Mouse (Mus musculus): Measurements from ENCODE around the gene Rplp2.
"Not testable (repeated sequence)": the region's sequence is repeated elsewhere in the genome, so short reads cannot be mapped to it uniquely, and the experiment has no call there.

Gene Rplp2

GRCm38 (mm10) chr7:141443828-141444237 is 3.3 kb upstream of the Rplp2 start, which contains the start of gene Pidd1:
Gene Pidd1 (minus strand): TSS chr7:141444025.
- DNase-seq (ENCODE audit: low read depth, low spot score): no peak

- DNase-seq (ENCODE audit: low read depth, low spot score): not testable (repeated sequence)
These were observed 796 bp upstream of the Rplp2 start for GRCm38 (mm10) chr7:141446374-141446773.

DNA sequence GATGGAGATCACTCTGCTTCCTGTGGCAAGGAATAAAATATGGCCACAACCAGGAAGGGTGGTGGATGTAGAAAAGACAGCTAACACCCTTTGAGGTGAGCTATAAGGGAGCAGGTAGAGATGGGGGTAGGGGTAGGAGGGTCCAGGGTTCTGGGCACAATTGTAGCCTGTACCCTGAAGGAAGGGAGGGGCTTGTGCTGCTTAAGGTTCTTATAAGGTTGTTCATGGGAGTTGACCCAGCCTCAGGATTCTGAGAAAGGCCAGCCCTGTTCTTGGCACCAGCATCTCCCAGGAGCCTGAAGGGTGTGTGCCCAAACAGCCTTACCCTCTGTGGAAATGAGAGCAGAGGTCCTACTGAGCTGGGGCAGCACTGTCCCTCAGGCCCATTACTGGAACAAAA is 4.8 kb downstream of the Rplp2 start:
- no peak for DNase-seq (ENCODE audit: low read depth, low spot score)

DNA sequence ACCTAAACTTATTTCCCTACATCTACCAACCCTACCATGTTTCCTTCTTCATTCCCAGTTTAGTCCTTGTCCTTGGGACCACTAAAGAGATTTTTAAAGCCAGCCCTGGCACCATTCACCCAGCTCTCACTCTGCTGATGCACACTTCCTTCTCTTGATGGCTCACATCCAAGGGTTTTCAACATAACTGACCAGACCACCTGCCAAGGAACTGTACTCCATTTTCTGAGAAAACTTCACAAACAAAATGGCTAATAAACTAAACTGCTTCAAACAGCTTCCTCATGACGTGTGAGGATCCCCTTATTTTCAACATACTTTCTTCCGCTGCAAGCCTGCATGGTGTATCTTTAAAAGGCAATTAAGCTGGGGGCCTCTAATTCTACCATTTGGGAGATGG is 6.5 kb downstream of the Rplp2 start:
- DNase-seq (ENCODE audit: low read depth, low spot score): no peak

DNA sequence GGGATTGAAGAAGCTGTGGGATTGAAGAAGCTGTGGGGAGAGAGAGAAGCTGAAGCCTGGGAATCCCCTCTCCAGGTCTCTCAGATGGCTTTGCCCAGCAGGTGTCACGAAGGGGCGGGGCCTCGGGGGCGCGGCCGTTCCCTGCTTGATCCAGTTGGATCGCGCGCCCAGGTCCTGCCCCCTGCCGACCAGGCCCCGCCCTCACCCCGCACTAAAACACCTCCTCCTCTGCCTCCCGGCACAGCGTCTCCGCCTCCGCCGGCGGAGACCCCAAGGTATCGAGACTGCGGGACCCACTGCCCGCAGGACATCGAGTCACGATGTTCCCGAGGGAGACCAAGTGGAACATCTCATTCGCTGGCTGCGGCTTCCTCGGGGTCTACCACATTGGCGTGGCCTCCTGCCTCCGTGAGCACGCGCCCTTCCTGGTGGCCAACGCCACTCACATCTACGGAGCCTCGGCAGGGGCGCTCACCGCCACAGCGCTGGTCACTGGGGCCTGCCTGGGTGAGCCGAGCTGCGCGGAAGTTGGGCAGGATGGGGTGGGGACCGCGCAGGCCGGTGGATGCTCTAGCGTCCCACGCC is 7.9 kb downstream of the Rplp2 start, which contains the start of gene Pnpla2:
TSS of gene Pnpla2 (plus strand) at position 232 of the 585 bp plus-strand sequence.
- peak; percentile 89 for DNase-seq (ENCODE audit: low read depth, low spot score)

- DNase-seq (ENCODE audit: low read depth, low spot score): no peak
These were observed 8.6 kb downstream of the Rplp2 start for GRCm38 (mm10) chr7:141455610-141456314.

DNA sequence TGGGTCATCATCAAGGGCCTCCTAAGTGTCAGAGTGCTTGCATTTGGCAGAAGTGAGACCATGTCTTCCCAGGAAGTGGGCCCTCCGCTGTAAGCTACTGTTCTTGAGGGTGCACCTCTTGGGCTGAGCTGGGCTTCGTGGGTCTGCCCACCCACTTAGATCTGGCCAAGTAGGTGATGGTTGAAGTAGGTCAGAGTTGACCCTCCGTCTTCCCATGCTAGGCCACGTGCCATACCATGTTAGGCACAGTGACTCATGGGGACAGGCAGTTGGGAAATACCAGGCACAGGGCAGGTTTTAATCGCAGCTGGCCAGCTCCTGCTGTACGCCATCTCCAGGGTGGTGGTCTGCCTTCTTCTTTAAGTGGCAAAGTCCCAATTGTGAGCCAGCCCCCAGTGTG is 9.6 kb downstream of the Rplp2 start:
- DNase-seq (ENCODE audit: low read depth, low spot score): no peak

DNA sequence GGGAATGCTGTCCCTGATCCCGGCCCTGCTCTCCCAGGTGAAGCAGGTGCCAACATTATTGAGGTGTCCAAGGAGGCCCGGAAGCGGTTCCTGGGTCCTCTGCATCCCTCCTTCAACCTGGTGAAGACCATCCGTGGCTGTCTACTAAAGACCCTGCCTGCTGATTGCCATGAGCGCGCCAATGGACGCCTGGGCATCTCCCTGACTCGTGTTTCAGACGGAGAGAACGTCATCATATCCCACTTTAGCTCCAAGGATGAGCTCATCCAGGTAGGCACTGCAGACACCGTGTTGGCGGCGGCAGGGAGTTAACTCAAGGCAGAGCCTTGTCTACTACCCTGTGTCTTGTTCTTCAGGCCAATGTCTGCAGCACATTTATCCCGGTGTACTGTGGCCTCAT is 10.1 kb downstream of the Rplp2 start:
- no peak for DNase-seq (ENCODE audit: low read depth, low spot score)

DNA sequence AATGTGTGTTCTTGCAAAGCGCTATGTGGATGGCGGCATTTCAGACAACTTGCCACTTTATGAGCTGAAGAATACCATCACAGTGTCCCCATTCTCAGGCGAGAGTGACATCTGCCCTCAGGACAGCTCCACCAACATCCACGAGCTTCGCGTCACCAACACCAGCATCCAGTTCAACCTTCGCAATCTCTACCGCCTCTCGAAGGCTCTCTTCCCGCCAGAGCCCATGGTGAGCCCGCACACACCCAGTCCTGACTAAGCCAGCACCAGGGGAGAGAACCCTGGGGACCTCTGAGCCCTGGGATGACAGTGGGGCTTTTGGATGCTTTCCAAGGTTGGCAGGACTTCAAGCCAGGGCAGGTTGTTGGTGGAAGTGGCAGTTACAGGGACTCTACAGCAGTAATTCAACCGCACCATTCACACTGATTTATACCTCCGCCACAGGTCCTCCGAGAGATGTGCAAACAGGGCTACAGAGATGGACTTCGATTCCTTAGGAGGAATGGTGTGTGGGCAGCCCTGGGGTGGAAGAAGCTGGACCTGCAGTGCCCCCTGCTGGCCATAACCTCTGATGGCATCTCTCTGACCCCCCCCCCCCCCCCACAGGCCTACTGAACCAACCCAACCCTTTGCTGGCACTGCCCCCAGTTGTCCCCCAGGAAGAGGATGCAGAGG is 11.0 kb downstream of the Rplp2 start:
- DNase-seq (ENCODE audit: low read depth, low spot score): no peak

GRCm38 (mm10) chr7:141458661-141459060 is 11.5 kb downstream of the Rplp2 start:
- no peak for DNase-seq (ENCODE audit: low read depth, low spot score)

- no peak for DNase-seq (ENCODE audit: low read depth, low spot score)
These were observed 12.1 kb downstream of the Rplp2 start for GRCm38 (mm10) chr7:141459301-141459711.

DNA sequence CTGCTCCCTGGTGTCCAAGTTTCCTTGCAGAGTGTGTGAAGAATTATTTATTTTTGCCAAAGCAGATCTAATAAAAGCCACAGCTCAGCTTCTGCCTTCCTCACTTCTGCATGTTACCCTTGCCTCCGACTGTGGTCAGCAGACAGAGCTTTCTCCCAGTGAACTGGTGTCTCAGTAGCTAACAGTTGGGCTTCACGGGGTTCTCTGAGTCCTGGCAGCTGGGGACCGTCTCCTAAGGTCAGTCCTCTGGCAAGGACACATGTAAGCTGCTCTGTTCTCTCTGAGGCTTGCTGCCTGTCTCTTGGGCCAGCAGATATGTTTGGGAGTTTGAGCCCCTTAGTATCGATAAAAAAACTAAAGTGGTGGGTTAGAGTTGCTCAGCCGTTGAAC is 12.8 kb downstream of the Rplp2 start:
- DNase-seq (ENCODE audit: low read depth, low spot score): no peak

DNA sequence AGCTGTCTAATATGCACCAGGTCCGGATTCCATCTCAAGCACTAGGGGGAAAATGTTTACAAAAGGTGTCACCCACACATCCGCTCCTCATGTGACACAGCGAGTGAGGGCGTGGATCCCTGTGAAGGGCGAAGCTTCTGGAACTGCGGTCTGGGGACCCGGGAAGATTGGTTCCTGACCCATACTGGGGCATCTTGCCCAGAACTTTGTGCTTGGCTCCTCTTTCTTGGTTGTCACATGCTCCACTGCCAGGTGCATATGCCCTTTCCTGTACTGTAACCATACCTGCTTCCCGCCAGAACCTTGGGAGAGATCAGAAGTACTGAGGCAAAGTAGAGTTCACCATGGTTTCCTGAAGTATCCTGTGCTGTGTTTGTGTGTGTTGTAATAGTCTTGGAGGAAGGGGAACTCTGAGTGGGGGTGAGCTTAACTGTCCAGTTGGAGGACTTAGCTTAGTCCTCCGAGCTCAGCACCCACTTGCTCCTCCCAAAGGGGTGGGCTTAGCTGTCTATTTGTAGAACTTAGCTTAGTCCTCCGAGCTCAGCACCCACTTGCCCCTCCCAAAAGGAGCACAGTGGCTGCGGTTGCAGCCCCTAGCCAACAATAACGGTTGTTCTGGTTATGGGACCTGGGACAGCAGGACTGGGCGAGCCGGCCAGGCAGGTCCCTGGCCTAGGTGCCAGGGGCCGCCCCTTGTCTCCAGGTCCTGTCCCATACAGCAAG is 13.4 kb downstream of the Rplp2 start, which contains the start of gene Cracr2b:
TSS of gene Cracr2b (plus strand) at position 704 of the 723 bp plus-strand sequence.
- DNase-seq (ENCODE audit: low read depth, low spot score): no peak

GRCm38 (mm10) chr7:141461521-141462332 is 14.6 kb downstream of the Rplp2 start:
- DNase-seq (ENCODE audit: low read depth, low spot score): no peak

- DNase-seq (ENCODE audit: low read depth, low spot score): no peak
These were observed 15.2 kb downstream of the Rplp2 start for GRCm38 (mm10) chr7:141462333-141462821.

DNA sequence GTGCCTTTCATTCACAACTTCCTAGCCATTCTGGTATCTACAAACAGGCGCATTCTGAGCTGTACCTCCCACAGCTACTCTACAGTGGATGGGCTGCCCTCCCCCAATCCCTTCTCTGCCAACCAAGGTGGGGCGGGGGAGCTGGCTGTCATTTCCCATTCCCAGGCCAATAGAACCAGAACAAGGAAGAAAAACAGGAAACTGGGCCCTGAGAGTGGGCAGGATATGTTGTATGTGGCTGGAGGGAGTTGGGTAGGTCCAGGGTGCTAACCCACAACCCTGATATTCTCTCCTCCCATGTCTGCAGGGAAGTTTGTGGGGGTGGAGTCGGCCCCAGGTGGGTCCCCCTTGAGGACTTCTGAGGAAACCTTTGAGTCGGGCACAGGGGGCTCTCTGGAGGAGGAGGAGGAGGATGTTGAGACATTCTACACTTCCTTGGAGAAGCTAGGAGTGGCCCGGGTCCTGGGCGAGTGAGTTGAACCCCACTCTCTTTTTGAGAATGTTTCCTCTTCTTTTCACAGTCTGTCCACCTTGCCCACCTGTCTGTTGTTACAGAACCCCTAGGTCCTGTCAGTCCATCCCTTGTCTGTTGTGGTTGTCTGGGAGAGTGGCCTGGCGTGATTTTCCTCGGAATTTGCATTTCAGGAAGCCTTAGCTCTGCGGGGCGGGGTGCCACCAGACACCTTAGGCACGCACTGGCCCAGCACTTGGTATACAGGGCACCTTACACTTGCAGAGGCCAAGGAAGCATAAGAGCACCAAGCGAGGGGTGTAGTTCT is 16.8 kb downstream of the Rplp2 start:
- no peak for DNase-seq (ENCODE audit: low read depth, low spot score)

- no peak for DNase-seq (ENCODE audit: low read depth, low spot score)
These were observed 17.5 kb downstream of the Rplp2 start for GRCm38 (mm10) chr7:141464603-141465201.

- no peak for DNase-seq (ENCODE audit: low read depth, low spot score)
These were observed 18.3 kb downstream of the Rplp2 start for GRCm38 (mm10) chr7:141465388-141466044.

DNA sequence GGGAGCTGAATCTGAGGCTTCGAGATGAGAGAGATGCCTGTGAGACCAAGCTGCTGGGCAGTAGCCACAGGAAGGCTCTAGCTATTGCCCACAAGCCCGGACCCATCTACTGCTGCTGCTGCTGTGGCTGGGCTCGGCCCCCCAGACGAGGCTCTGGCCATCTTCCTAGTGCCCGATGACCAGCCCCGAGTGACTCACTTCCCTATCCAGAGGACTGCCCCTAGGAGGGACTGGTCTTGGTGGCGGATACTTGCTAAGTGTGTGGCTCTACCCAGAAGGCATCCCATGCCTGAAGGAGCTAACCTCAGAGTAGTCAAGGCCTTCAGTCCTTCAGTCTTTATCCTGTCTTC is 18.9 kb downstream of the Rplp2 start:
- no peak for DNase-seq (ENCODE audit: low read depth, low spot score)

Measured in skeletal muscle tissue, adult 2 months (tissue).